Mouse (Mus musculus) C2C12 (cell line): ENCODE data around the gene Fam227a. TPM values are rescaled to one million over a fixed set of nuclear protein-coding genes. Genes with fewer than 3 reads are reported as not detected.
A peak's percentile ranks its signal among the peaks of the same experiment; 100 is the strongest.
"Not testable (repeated sequence)": the region's sequence is repeated elsewhere in the genome, so short reads cannot be mapped to it uniquely, and the experiment has no call there.

Experiments used
- H3K27me3 ChIP-seq: one replicate; pipeline ENCODE4 v1.6.1; 2011; ENCODE audit not compliant: control insufficient read depth, insufficient read depth, insufficient read length
- H3K36me3 ChIP-seq: one replicate; pipeline ENCODE4 v1.6.1; 2011; ENCODE audit not compliant: control insufficient read depth, insufficient read depth
- H3K4me3 ChIP-seq: one replicate; pipeline ENCODE4 v1.5.1; 2011; ENCODE audit warnings: mild to moderate bottlenecking, control low read depth; ENCODE audit not compliant: poor library complexity, insufficient read depth, severe bottlenecking
- H3K79me2 ChIP-seq: one replicate; pipeline ENCODE4 v1.6.1; 2011; ENCODE audit not compliant: control insufficient read depth, insufficient read depth
- H3K79me3 ChIP-seq: one replicate; pipeline ENCODE4 v1.6.1; 2011; ENCODE audit warnings: low read depth, control low read depth
- H3ac ChIP-seq: one replicate; pipeline ENCODE3; 2011; ENCODE audit warnings: low read depth; ENCODE audit not compliant: control insufficient read depth, insufficient read length
- CEBPB ChIP-seq: IDR thresholded peaks from one replicate; pipeline ENCODE4 v1.6.1; 2011; ENCODE audit warnings: low read depth, mild to moderate bottlenecking, control low read depth, moderate library complexity
- CTCF ChIP-seq: IDR thresholded peaks from one replicate; pipeline ENCODE4 v1.5.1; 2011; ENCODE audit not compliant: control insufficient read depth, insufficient read depth, insufficient read length
- FOSL1 ChIP-seq: IDR thresholded peaks from one replicate; pipeline ENCODE4 v1.8.0; 2011; ENCODE audit warnings: mild to moderate bottlenecking, low read length; ENCODE audit not compliant: poor library complexity, insufficient read depth, severe bottlenecking
- MAX ChIP-seq: IDR thresholded peaks from one replicate; pipeline ENCODE4 v1.6.1; 2011; ENCODE audit warnings: mild to moderate bottlenecking, control low read depth
- MYOD1 ChIP-seq: IDR thresholded peaks from one replicate; pipeline ENCODE4 v1.6.1; 2011; ENCODE audit warnings: low read depth; ENCODE audit not compliant: control insufficient read depth, insufficient read length
- MYOG ChIP-seq: IDR thresholded peaks from one replicate; pipeline ENCODE4 v1.6.1; 2011; ENCODE audit not compliant: control insufficient read depth, insufficient read length; ENCODE audit errors: extremely low read depth
- USF1 ChIP-seq: IDR thresholded peaks from one replicate; pipeline ENCODE4 v1.6.1; 2011; ENCODE audit warnings: low read depth, mild to moderate bottlenecking, control low read depth, moderate library complexity
- polyA plus RNA-seq: library from polyadenylated mRNA; unstranded; fragments of >200 nt; fragmentation: generic; extraction: Trizol; gene quantifications from one replicate; pipeline ENCODE4 v1.2.1, GENCODE M21; 2012; ENCODE audit warnings: missing spikeins

Fam227a gene
- polyA plus RNA-seq, 1 experiment, result 0.27 TPM

GRCm38 (mm10) chr15:79681973-79682372, 23.2 kb upstream of the Fam227a start:
- Histone ChIP-seq H3K79me3 (peaks cover 91% of the 10 kb centered on the region), H3K4me3 (no peak overlapping the region), H3K36me3 (peaks cover 21% of the 10 kb centered on the region), H3K79me2 (peaks cover 100% of the 10 kb centered on the region), H3ac (no peak overlapping the region), H3K27me3 (no peaks in the 10 kb centered on the region)
- no peak for TF ChIP-seq MYOG
- no peak for TF ChIP-seq USF1
- TF ChIP-seq FOSL1, result no peak
- TF ChIP-seq MAX, result no peak
- no peak for TF ChIP-seq CTCF
- TF ChIP-seq CEBPB, result no peak
- no peak for TF ChIP-seq MYOD1

GRCm38 (mm10) chr15:79677936-79678335, 19.2 kb upstream of the Fam227a start:
- H3K79me2 ChIP-seq, result peaks cover 79% of the 10 kb centered on the region
- H3K36me3 ChIP-seq, result peaks cover 60% of the 10 kb centered on the region
- no peak overlapping the region for H3K4me3 ChIP-seq
- no peaks in the 10 kb centered on the region for H3K27me3 ChIP-seq
- H3K79me3 ChIP-seq, result peaks cover 65% of the 10 kb centered on the region
- H3ac ChIP-seq, result no peak overlapping the region
- no peak for TF ChIP-seq MYOG
- TF ChIP-seq FOSL1, result no peak
- no peak for TF ChIP-seq CEBPB
- no peak for TF ChIP-seq CTCF
- TF ChIP-seq USF1, result no peak

- H3K27me3 ChIP-seq, result not testable (repeated sequence)
- Histone ChIP-seq H3ac (peak overlapping the region; percentile 61), H3K79me3 (peaks cover 29% of the 10 kb centered on the region), H3K36me3 (peaks cover 51% of the 10 kb centered on the region), H3K79me2 (peaks cover 49% of the 10 kb centered on the region), H3K4me3 (peak overlapping the region; percentile 100)
Observed at GRCm38 (mm10) chr15:79671828-79672348, 13.1 kb upstream of the Fam227a start.

GRCm38 (mm10) chr15:79670972-79671299, 12.2 kb upstream of the Fam227a start:
- Histone ChIP-seq H3K27me3 (no peaks in the 10 kb centered on the region), H3K36me3 (peaks cover 49% of the 10 kb centered on the region), H3ac (peak overlapping the region; percentile 89), H3K4me3 (peak overlapping the region; percentile 100), H3K79me3 (peaks cover 27% of the 10 kb centered on the region), H3K79me2 (peaks cover 39% of the 10 kb centered on the region)
- TF ChIP-seq CTCF (no peak), MYOD1 (no peak), USF1 (no peak), CEBPB (no peak)

GRCm38 (mm10) chr15:79670249-79670971, 11.7 kb upstream of the Fam227a start, which contains the start of gene Tomm22:
Tomm22 (plus strand) TSS chr15:79670861.
- Histone ChIP-seq H3K79me3 (peaks cover 27% of the 10 kb centered on the region), H3K4me3 (peak within 1 kb of the TSS; percentile 100), H3K36me3 (peaks cover 45% of the 10 kb centered on the region), H3ac (peak within 1 kb of the TSS; percentile 89), H3K79me2 (peaks cover 39% of the 10 kb centered on the region), H3K27me3 (no peaks in the 10 kb centered on the region)
- TF ChIP-seq MYOD1, result no peak
- TF ChIP-seq FOSL1, result no peak
- TF ChIP-seq CEBPB, result no peak
- peak; percentile 76 for TF ChIP-seq MAX
- TF ChIP-seq CTCF, result peak; percentile 74

- TF ChIP-seq USF1, result no peak
- TF ChIP-seq MYOD1, result no peak
- no peak for TF ChIP-seq MYOG
- TF ChIP-seq CTCF, result no peak
- H3K79me3 ChIP-seq, result peaks cover 27% of the 10 kb centered on the region
- H3K4me3 ChIP-seq, result no peak overlapping the region
- H3K79me2 ChIP-seq, result peaks cover 39% of the 10 kb centered on the region
- H3K27me3 ChIP-seq, result no peaks in the 10 kb centered on the region
- no peak overlapping the region for H3ac ChIP-seq
- H3K36me3 ChIP-seq, result peaks cover 33% of the 10 kb centered on the region
Observed at GRCm38 (mm10) chr15:79669195-79669594, 10.4 kb upstream of the Fam227a start.
